In the genomic region with DNA sequence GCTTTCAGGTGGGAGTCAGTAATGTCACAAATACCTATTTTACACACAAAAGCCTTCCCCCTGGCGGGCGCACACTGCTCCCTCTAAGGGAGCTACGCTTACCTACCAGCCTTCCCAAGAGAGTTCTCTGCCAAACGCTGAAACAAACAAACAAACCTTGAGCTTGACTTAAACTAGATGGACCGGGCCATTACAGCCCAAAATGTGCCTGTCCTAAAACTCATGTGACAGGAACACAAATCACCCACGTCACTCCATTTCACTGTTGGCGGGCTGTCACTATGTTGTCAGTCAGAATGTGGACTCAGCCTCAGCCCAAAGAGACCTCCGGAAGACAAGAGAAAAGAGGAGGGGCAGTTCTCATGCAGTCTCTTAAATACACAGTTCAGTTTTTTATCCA, we compare ENCODE assay signal across 8 mouse cellular contexts.
DNase-seq lines count a peak whose midpoint lies in the region; ATAC-seq and TF ChIP-seq lines count a peak whose summit lies in the region.

No protein-coding gene starts in this region.

- H3K9me3 ChIP-seq in embryonic facial prominence, embryonic 14.5 days (ENCODE audit: control insufficient read depth, low read length) = no peaks in the 10 kb centered on the region
- H3K9me3 ChIP-seq in intestine, postnatal 0 days (ENCODE audit: control insufficient read depth) = no peaks in the 10 kb centered on the region

- peak; percentile 58 for DNase-seq in embryonic facial prominence, embryonic 14.5 days (ENCODE audit: low spot score)
- no peak for DNase-seq in adrenal gland, postnatal 10 days
- DNase-seq in thymus, adult 2 months = no peak
- DNase-seq in frontal cortex, postnatal 36 days (ENCODE audit: low spot score in 2 of 2) = no peak
- no peak for DNase-seq in adrenal gland, adult 18-20 months (ENCODE audit: low spot score in 2 of 2)

- no peak overlapping the region for H3K27ac ChIP-seq in embryonic facial prominence, embryonic 14.5 days (replicated peaks; ENCODE audit: low read depth, low read length)
- no peak overlapping the region for H3K27ac ChIP-seq in intestine, postnatal 0 days (ENCODE audit: low read depth, low read length)
- no peak overlapping the region for H3K27ac ChIP-seq in thymus, adult 2 months (ENCODE audit: control insufficient read depth, insufficient read depth, low read length)

- TF ChIP-seq CTCF in intestine, postnatal 0 days (IDR thresholded peaks at IDR 0.05; ENCODE audit: low read depth) = peak; percentile 43
- TF ChIP-seq CTCF in thymus, adult 2 months (IDR thresholded peaks at IDR 0.05; ENCODE audit: borderline replicate concordance, control insufficient read depth, extremely low read depth, insufficient read depth, low read length, poor library complexity) = no peak

- H3K27me3 ChIP-seq in embryonic facial prominence, embryonic 14.5 days (replicated peaks; ENCODE audit: control insufficient read depth, insufficient read depth, low read length) = no peaks in the 10 kb centered on the region
- no peaks in the 10 kb centered on the region for H3K27me3 ChIP-seq in intestine, postnatal 0 days (replicated peaks; ENCODE audit: control insufficient read depth, insufficient read depth, low read length)
- no peaks in the 10 kb centered on the region for H3K27me3 ChIP-seq in thymus, adult 2 months (ENCODE audit: control insufficient read depth, insufficient read depth, low read length)

- H3K36me3 ChIP-seq in embryonic facial prominence, embryonic 14.5 days (ENCODE audit: control insufficient read depth, insufficient read depth, low read length) = no peaks in the 10 kb centered on the region
- H3K36me3 ChIP-seq in intestine, postnatal 0 days (ENCODE audit: control insufficient read depth, insufficient read depth) = no peaks in the 10 kb centered on the region
- H3K36me3 ChIP-seq in thymus, adult 2 months (ENCODE audit: control insufficient read depth, insufficient read depth, low read length) = no peaks in the 10 kb centered on the region

- peak; percentile 54; the same call in 1 of the 2 replicates for ATAC-seq in common myeloid progenitor, adult 5-6 weeks (replicated peaks; ENCODE audit: low read depth, poor library complexity, severe bottlenecking)
- ATAC-seq in embryonic facial prominence, embryonic 14.5 days (ENCODE audit: low read depth) = peak; percentile 34; the same call in 1 of the 2 replicates
- ATAC-seq in intestine, postnatal 0 days = no peak
- ATAC-seq in megakaryocyte, adult 5-6 weeks (ENCODE audit: poor library complexity, severe bottlenecking) = 0 out of 2 replicates have a peak, but pooled peaks have one; percentile 20

- 4% methylated on average over 8 of the region's 8 CpGs for WGBS in embryonic facial prominence, embryonic 14.5 days
- 12% methylated on average over 8 of the region's 8 CpGs for WGBS in intestine, postnatal 0 days
- 15% methylated on average over 8 of the region's 8 CpGs for WGBS in thymus, adult 2 months

- H3K4me3 ChIP-seq in embryonic facial prominence, embryonic 14.5 days (ENCODE audit: low read depth, low read length) = peak overlapping the region; percentile 39
- H3K4me3 ChIP-seq in intestine, postnatal 0 days (ENCODE audit: low read depth, low read length) = peak overlapping the region; percentile 40
- no peak overlapping the region for H3K4me3 ChIP-seq in thymus, adult 2 months (ENCODE audit: control insufficient read depth, insufficient read depth, low read length)

- TF ChIP-seq POLR2A in thymus, adult 2 months (IDR thresholded peaks at IDR 0.05; ENCODE audit: control insufficient read depth, extremely low read depth, insufficient read depth, low read length, poor library complexity) = no peak

- peak overlapping the region; percentile 68 for H3K4me2 ChIP-seq in embryonic facial prominence, embryonic 14.5 days (ENCODE audit: low read depth, low read length)
- peak overlapping the region; percentile 71 for H3K4me2 ChIP-seq in intestine, postnatal 0 days (replicated peaks; ENCODE audit: low read depth)

- 0 out of 2 replicates have a peak overlapping the region, but pooled peaks have one; percentile 43 for H3K9ac ChIP-seq in embryonic facial prominence, embryonic 14.5 days (ENCODE audit: low read depth, low read length)
- peak overlapping the region; percentile 40 for H3K9ac ChIP-seq in intestine, postnatal 0 days (ENCODE audit: low read depth, low read length)

- 0 out of 2 replicates have a peak, but pooled peaks cover 2% of the 10 kb centered on the region for H3K4me1 ChIP-seq in embryonic facial prominence, embryonic 14.5 days (ENCODE audit: control insufficient read depth, insufficient read depth, low read length)
- H3K4me1 ChIP-seq in intestine, postnatal 0 days (replicated peaks; ENCODE audit: control insufficient read depth, insufficient read depth, low read length) = no peaks in the 10 kb centered on the region
- no peaks in the 10 kb centered on the region for H3K4me1 ChIP-seq in thymus, adult 2 months (replicated peaks; ENCODE audit: control insufficient read depth, insufficient read depth, low read length)
